Mouse (Mus musculus) megakaryocyte, embryonic 14.5 days (primary cell): Measurements from ENCODE around the gene Ugt1a6b.

Experiments
- FLI1 ChIP-seq: IDR thresholded peaks from 2 replicates; pipeline ENCODE4 v1.6.1; 2012; ENCODE audit warnings: low read length, inconsistent platforms, mixed read lengths
- GATA1 ChIP-seq: IDR thresholded peaks from 3 replicates; pipeline ENCODE4 v1.6.1; 2012; ENCODE audit warnings: mixed read lengths, low read length, inconsistent platforms, borderline replicate concordance

DNA sequence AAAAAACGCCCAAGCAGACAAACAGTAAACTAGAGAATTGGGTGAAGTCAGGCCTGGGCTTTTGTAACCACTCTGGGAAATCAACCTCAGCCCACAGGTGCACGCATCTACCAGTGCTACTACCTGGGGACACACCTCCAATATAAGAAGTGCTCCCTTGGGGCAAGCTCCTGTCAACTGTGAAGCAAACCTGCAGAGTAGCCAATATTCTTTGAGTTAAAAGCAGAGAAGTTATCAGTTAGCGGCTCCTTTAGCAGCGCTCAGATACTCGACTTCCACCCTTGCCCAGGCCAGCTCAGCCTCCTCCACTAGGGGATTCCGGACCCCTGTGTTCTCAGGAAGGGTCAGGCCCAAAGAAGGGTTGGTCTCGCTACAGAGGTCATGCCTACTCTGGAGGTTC, 158.7 kb downstream of the Ugt1a6b start:
- TF ChIP-seq GATA1 (no peak), FLI1 (no peak)
